ENCODE assay signal across 8 mouse cellular contexts in genomic region chr15:11399356-11400067, GRCm38 (mm10). TPM values are rescaled to one million over a fixed set of nuclear protein-coding genes. Genes with fewer than 3 reads are reported as not detected.
DNase-seq lines count a peak whose midpoint lies in the region; ATAC-seq and TF ChIP-seq lines count a peak whose summit lies in the region.

Tars (minus strand) TSS chr15:11399665.

- in situ Hi-C loops in Patski (cut with MboI; ENCODE audit: low pct_unique_long_range_greater_than_20kb) = loop anchor here (10.0 to 25.0 kb wide), 2 partner anchors 688 to 915 kb away; partner anchors contain the start of genes Brix1 and Rad1

- WGBS in hindbrain, embryonic 13.5 days = under 1% methylated on average over 42 of the region's 42 CpGs

- no peaks in the 10 kb centered on the region for H3K9me3 ChIP-seq in hindbrain, embryonic 13.5 days

- H3K27ac ChIP-seq in hindbrain, embryonic 13.5 days = peak within 1 kb of the TSS; percentile 71; the same call in 1 of the 2 replicates

- no peak for TF ChIP-seq CTCF in Patski (IDR thresholded peaks at IDR 0.05)

- POLR2A ChIA-PET in Patski (lab: Charles Lee) = no interaction called here

- H3K36me3 ChIP-seq in hindbrain, embryonic 13.5 days = peaks cover 19% of the 10 kb centered on the region

- CTCF ChIA-PET in Patski (lab: Charles Lee) = interaction anchor here (0.8 to 1.9 kb wide), 4 partner anchors 8 to 19 kb away, joined by 3 to 5 read pairs (median 4); no protein-coding TSS in a partner anchor

- no peaks in the 10 kb centered on the region for H3K27me3 ChIP-seq in Patski
- H3K27me3 ChIP-seq in hindbrain, embryonic 13.5 days = peaks cover 18% of the 10 kb centered on the region

- peak within 1 kb of the TSS; percentile 81 for H3K9ac ChIP-seq in hindbrain, embryonic 13.5 days

- ATAC-seq in Patski = peak; percentile 100
- peak; percentile 100 for ATAC-seq in hindbrain, embryonic 13.5 days (ENCODE audit: low FRiP score)

- peak within 1 kb of the TSS; percentile 85 for H3K4me2 ChIP-seq in hindbrain, embryonic 13.5 days

- peaks cover 14% of the 10 kb centered on the region for H3K4me1 ChIP-seq in hindbrain, embryonic 13.5 days (replicated peaks)

- DNase-seq in Patski (ENCODE audit: low read depth, low spot score) = peak; percentile 93
- peak; percentile 98 to 99 for DNase-seq in cerebellum, postnatal 14 days
- peak; percentile 95 to 98 for DNase-seq in frontal cortex, postnatal 14 days (ENCODE audit: low spot score in 2 of 2)
- peak; percentile 87 to 88 for DNase-seq in layer of hippocampus, postnatal 25 days (ENCODE audit: extremely low spot score in 1 of 2, low spot score in 1 of 2)
- DNase-seq in lung, postnatal 25 days (ENCODE audit: low spot score) = peak; percentile 98
- peak; percentile 97 for DNase-seq in retina, embryonic 14.5 days (ENCODE audit: low spot score)
- peak; percentile 96 for DNase-seq in thymus, postnatal 4 days

- peak within 1 kb of the TSS; percentile 73 for H3K4me3 ChIP-seq in hindbrain, embryonic 13.5 days

RNA-seq across cellular contexts. Expression of gene Tars, which starts in this region (rescaled TPM):
- 74.1 TPM for polyA plus RNA-seq in Patski (2021)
- 53.1 and 57.4 TPM in 2 replicates for polyA plus RNA-seq in hindbrain, embryonic 13.5 days (2015; fragmentation: Nextera tagmentation; extraction: Ambion mirVana)
- 10 to 100 TPM; 30.1 to 30.9 TPM for total RNA-seq in layer of hippocampus, postnatal 25 days (2021)

Comparison
In these comparisons a context has a peak if more than half of its experiments do, and no peak if none do; other contexts are left out.
1. Peak in every context shown above with its lines: DNase-seq, ATAC-seq, H3K4me3 ChIP-seq and H3K27ac ChIP-seq.